Mouse (Mus musculus): ENCODE data around the gene Nploc4. TPM values are rescaled to one million over a fixed set of nuclear protein-coding genes. Genes with fewer than 3 reads are reported as not detected.
A peak's percentile ranks its signal among the peaks of the same experiment; 100 is the strongest.

Gene Nploc4
- polyA plus RNA-seq, 1 experiment from 2014 or later: 28.1 TPM

- peaks cover 12% of the 10 kb centered on the region for H3K36me3 ChIP-seq
- H3K4me3 ChIP-seq (replicated peaks): no peak overlapping the region
- H3K9me3 ChIP-seq: no peaks in the 10 kb centered on the region
- no peak for ATAC-seq (ENCODE audit: insufficient read depth, low FRiP score, low read depth)
- no peaks in the 10 kb centered on the region for H3K27me3 ChIP-seq (replicated peaks)
- no peak overlapping the region for H3K27ac ChIP-seq
- H3K4me2 ChIP-seq: no peak overlapping the region
- H3K4me1 ChIP-seq: no peaks in the 10 kb centered on the region
- no peak overlapping the region for H3K9ac ChIP-seq
- WGBS: 80% methylated on average over 4 of the region's 4 CpGs
Observed at GRCm38 (mm10) chr11:120395661-120396060, 41.8 kb downstream of the Nploc4 start.

GRCm38 (mm10) chr11:120388580-120388979, 48.9 kb downstream of the Nploc4 start:
- ATAC-seq (ENCODE audit: insufficient read depth, low FRiP score, low read depth): no peak
- Histone ChIP-seq H3K4me1 (no peaks in the 10 kb centered on the region), H3K27ac (no peak overlapping the region), H3K27me3 (replicated peaks) (no peaks in the 10 kb centered on the region), H3K36me3 (peaks cover 44% of the 10 kb centered on the region), H3K4me2 (no peak overlapping the region), H3K4me3 (replicated peaks) (no peak overlapping the region), H3K9me3 (no peaks in the 10 kb centered on the region), H3K9ac (no peak overlapping the region)
- WGBS: 93% methylated on average over 9 of the region's 9 CpGs

DNA sequence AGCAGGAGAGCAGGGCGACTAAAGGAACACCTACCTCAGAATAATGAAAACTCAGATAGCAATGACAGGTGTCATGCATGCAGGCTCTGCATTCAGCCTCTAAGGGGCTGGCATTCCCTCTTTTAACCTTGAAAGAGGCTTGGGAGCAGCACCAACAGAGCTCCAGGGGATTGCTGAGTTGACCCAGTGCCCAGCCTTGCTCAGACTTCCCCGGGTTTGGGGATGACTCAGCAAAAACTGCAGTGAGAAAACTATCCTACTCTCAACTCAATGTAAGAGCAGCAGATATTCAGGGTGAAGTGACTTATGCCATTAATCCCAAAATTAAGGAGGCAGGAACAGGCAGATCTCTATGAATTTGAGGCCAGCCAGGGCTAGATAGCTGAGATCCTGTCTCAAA, 50.4 kb downstream of the Nploc4 start:
- H3K36me3 ChIP-seq: peaks cover 54% of the 10 kb centered on the region
- WGBS: 58% methylated on average over 2 of the region's 2 CpGs
- H3K9me3 ChIP-seq: no peaks in the 10 kb centered on the region
- no peak overlapping the region for H3K27ac ChIP-seq
- no peak overlapping the region for H3K4me2 ChIP-seq
- ATAC-seq (ENCODE audit: insufficient read depth, low FRiP score, low read depth): 0 out of 2 replicates have a peak, but pooled peaks have one; percentile 27
- no peak overlapping the region for H3K9ac ChIP-seq
- no peaks in the 10 kb centered on the region for H3K27me3 ChIP-seq (replicated peaks)
- no peaks in the 10 kb centered on the region for H3K4me1 ChIP-seq
- H3K4me3 ChIP-seq (replicated peaks): no peak overlapping the region

- Histone ChIP-seq H3K36me3 (peaks cover 60% of the 10 kb centered on the region), H3K27ac (no peak overlapping the region), H3K4me3 (replicated peaks) (no peak overlapping the region), H3K4me2 (no peak overlapping the region), H3K9me3 (no peaks in the 10 kb centered on the region), H3K27me3 (replicated peaks) (no peaks in the 10 kb centered on the region), H3K4me1 (no peaks in the 10 kb centered on the region), H3K9ac (no peak overlapping the region)
- no peak for ATAC-seq (ENCODE audit: insufficient read depth, low FRiP score, low read depth)
- WGBS: 93% methylated on average over 6 of the region's 6 CpGs
Observed at GRCm38 (mm10) chr11:120386632-120387031, 50.9 kb downstream of the Nploc4 start.

- peaks cover 12% of the 10 kb centered on the region for H3K4me1 ChIP-seq
- 0 out of 2 replicates have a peak overlapping the region, but pooled peaks have one; percentile 16 for H3K27ac ChIP-seq
- 92% methylated on average over 9 of the region's 9 CpGs for WGBS
- no peaks in the 10 kb centered on the region for H3K27me3 ChIP-seq (replicated peaks)
- no peak overlapping the region for H3K4me3 ChIP-seq (replicated peaks)
- peaks cover 59% of the 10 kb centered on the region for H3K36me3 ChIP-seq
- no peak for ATAC-seq (ENCODE audit: insufficient read depth, low FRiP score, low read depth)
- no peak overlapping the region for H3K9ac ChIP-seq
- H3K4me2 ChIP-seq: no peak overlapping the region
- H3K9me3 ChIP-seq: no peaks in the 10 kb centered on the region
Observed at GRCm38 (mm10) chr11:120382509-120382908, 55.0 kb downstream of the Nploc4 start.

DNA sequence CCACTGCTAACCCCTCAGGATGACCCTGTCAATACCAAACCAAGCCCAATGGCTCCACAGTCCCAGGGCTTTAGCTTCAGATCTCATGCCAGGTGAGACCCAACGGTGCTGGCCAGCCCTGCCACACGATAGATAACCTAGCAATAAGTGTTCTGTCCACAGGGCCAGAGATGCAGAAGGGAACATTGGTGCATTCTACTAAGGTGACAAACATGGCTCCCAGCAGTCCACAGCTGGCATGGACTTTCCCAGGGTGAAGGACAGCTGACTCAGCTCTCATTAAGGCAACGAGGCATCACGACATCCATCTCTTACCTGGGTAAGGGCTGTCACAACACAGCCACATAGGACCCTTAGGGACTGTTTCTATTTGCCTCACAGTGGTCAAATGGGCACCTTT, 56.4 kb downstream of the Nploc4 start:
- no peak overlapping the region for H3K27ac ChIP-seq
- no peak overlapping the region for H3K4me3 ChIP-seq (replicated peaks)
- no peak for ATAC-seq (ENCODE audit: insufficient read depth, low FRiP score, low read depth)
- H3K4me1 ChIP-seq: peaks cover 17% of the 10 kb centered on the region
- no peaks in the 10 kb centered on the region for H3K9me3 ChIP-seq
- 93% methylated on average over 4 of the region's 4 CpGs for WGBS
- peaks cover 59% of the 10 kb centered on the region for H3K36me3 ChIP-seq
- H3K4me2 ChIP-seq: no peak overlapping the region
- no peak overlapping the region for H3K9ac ChIP-seq
- no peaks in the 10 kb centered on the region for H3K27me3 ChIP-seq (replicated peaks)

DNA sequence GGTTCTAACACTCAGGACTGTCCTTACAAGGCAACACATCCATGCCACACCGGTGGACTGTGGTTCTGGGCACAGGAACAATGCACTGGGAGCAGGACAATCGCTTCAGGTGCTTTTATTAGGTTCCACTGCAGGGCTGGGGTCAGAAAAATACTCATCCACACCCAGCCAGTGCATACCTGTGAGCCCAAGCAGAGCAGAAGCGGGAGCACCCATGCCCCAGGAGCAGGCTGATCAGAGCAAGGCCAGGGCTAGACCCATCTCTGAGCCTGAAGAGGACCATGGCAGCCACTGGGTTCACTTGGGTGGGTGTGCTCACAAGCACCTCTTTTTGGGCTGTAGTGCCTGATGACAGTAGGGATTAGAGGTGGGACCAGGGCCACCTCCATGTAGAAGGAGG, 57.2 kb downstream of the Nploc4 start:
- Histone ChIP-seq H3K9me3 (no peaks in the 10 kb centered on the region), H3K4me2 (no peak overlapping the region), H3K4me3 (replicated peaks) (no peak overlapping the region), H3K27me3 (replicated peaks) (no peaks in the 10 kb centered on the region), H3K36me3 (peaks cover 54% of the 10 kb centered on the region), H3K9ac (no peak overlapping the region), H3K4me1 (peaks cover 17% of the 10 kb centered on the region), H3K27ac (no peak overlapping the region)
- WGBS: 91% methylated on average over 3 of the region's 3 CpGs
- no peak for ATAC-seq (ENCODE audit: insufficient read depth, low FRiP score, low read depth)

DNA sequence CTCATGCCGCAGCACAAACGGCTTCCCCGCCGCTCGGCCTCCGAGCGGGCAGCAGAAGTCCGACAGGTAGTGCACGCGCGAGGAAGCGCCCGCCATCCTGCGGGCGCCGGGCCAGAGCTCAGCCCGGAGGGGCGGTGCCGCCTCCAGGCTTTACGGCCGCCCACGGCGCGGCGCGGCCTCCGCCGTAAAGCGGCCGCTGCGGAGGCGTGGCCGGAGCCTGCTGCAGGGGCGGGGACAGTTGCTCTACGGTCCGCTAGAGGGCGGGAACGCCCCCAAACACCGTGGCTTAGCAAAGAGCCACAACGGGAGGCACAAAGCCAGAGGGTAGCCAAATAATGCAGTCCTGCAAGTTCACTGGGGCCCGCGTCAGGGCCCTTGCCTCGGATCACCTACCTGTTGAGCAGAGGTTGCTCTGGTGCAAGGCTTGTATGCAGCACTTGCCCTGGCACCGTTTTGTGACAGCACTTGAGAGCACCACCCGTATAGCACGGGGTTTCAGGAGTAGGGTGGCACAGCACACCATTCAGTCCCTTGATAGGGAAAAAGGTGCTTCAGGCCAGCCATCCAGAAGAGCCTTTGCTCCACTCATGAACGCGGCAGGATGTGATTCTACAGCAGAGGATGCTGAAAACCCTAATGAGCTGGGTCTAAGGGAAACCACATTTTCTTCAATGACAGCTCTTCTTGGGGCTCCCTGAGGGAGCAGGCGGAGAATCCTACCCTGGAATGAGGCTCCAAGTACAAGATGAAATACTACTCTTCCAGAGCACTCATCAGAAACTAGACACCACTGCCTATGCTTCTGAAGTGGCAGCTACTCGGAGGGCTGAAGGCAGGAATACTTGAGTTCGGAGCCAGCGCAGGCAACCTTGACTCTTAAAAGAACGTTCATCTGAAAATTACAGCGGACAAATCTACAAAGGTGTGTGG, 58.6 kb downstream of the Nploc4 start, which contains the start of gene Faap100:
Gene Faap100 (minus strand): TSS at position 154 of the 930 bp plus-strand sequence.
- peak within 1 kb of the TSS; percentile 69 for H3K27ac ChIP-seq
- H3K36me3 ChIP-seq: peaks cover 50% of the 10 kb centered on the region
- no peaks in the 10 kb centered on the region for H3K9me3 ChIP-seq
- peak within 1 kb of the TSS; percentile 64 for H3K9ac ChIP-seq
- WGBS: 7% methylated on average over 54 of the region's 54 CpGs
- H3K4me1 ChIP-seq: peaks cover 22% of the 10 kb centered on the region
- peak within 1 kb of the TSS; percentile 97 for H3K4me2 ChIP-seq
- peak within 1 kb of the TSS; percentile 83 for H3K4me3 ChIP-seq (replicated peaks)
- H3K27me3 ChIP-seq (replicated peaks): no peaks in the 10 kb centered on the region
- ATAC-seq (ENCODE audit: insufficient read depth, low FRiP score, low read depth): peak; percentile 86

DNA sequence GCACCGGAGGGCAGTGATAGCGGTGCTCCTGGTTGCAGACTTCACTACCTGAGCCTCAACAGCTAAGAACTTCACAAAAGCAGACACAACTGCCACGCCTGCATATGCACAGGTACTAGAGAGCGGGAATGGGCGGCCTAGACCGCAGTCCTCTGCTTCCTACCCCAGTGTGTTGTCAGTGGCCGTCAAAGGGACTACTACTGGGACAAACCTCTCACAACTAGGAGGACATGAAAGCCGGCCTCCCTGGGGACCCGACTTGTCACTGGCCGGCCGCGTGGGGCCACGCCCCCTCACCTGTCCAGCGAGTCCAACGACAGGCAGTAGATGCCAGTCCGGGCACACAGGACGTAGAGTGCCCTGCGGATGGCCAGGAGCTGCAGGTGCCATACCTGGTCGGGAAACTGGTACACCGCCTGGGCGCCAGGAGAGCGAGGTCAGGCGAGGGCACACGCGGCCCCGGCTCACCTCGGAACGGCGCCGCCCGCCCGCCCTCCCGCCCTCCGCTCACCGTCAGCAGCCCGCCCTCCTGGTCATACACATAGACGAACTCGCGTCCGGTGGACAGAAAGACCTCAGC, 59.4 kb downstream of the Nploc4 start:
- Histone ChIP-seq H3K27me3 (replicated peaks) (no peaks in the 10 kb centered on the region), H3K4me1 (peaks cover 22% of the 10 kb centered on the region), H3K4me3 (replicated peaks) (peak overlapping the region; percentile 83), H3K4me2 (peak overlapping the region; percentile 97), H3K36me3 (peaks cover 49% of the 10 kb centered on the region), H3K9me3 (no peaks in the 10 kb centered on the region), H3K9ac (peak overlapping the region; percentile 64), H3K27ac (0 out of 2 replicates have a peak overlapping the region, but pooled peaks have one; percentile 36)
- WGBS: 3% methylated on average over 37 of the region's 40 CpGs
- ATAC-seq (ENCODE audit: insufficient read depth, low FRiP score, low read depth): peak; percentile 47

GRCm38 (mm10) chr11:120377337-120377736, 60.2 kb downstream of the Nploc4 start:
- H3K27me3 ChIP-seq (replicated peaks): no peaks in the 10 kb centered on the region
- no peak for ATAC-seq (ENCODE audit: insufficient read depth, low FRiP score, low read depth)
- peaks cover 22% of the 10 kb centered on the region for H3K4me1 ChIP-seq
- no peaks in the 10 kb centered on the region for H3K9me3 ChIP-seq
- peaks cover 42% of the 10 kb centered on the region for H3K36me3 ChIP-seq
- peak overlapping the region; percentile 83 for H3K4me3 ChIP-seq (replicated peaks)
- H3K27ac ChIP-seq: no peak overlapping the region
- 66% methylated on average over 10 of the region's 10 CpGs for WGBS
- H3K9ac ChIP-seq: 0 out of 2 replicates have a peak overlapping the region, but pooled peaks have one; percentile 64
- peak overlapping the region; percentile 97 for H3K4me2 ChIP-seq

DNA sequence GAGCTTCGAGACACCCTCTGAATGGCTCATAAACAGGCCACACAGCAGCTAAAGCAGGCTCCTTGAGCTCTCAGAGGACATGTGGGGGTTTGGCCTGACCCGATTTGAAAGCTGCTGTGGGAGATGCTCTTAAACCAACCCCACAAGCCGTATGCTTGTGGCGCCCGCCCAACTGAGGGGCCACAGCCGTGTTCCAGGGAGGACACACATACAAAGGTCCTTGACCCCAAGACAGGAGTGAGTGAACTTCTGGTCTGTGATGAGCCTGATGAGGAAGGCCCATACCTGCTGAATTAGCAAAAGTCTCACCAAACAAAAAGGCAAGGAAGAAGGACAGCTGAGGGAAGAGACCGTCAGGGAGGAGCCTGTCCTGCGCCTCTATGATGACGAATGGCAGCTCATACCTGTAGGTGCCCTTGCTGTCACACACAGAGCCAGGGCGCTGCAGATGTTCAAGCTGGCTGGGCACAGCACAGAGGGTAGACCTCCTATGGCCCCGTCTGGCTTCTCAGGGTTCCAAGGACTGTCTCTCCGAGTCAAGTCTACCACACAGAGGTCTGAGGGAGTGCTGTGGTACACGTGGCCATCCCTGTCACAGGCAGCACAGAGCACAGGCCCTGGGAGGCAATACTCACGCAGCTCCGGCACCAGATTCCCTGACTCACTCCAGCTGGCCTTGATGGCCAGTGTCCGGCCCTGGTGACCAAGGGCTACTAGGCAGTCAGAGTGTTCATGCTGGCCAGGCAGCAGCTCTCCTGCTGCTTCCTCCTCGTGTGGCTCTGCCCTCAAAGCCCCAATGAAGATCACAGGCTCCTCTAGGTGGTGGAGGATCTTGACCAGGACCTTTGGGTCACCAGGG, 61.0 kb downstream of the Nploc4 start:
- no peak overlapping the region for H3K9ac ChIP-seq
- peaks cover 22% of the 10 kb centered on the region for H3K4me1 ChIP-seq
- H3K4me3 ChIP-seq (replicated peaks): no peak overlapping the region
- ATAC-seq (ENCODE audit: insufficient read depth, low FRiP score, low read depth): no peak
- H3K27me3 ChIP-seq (replicated peaks): no peaks in the 10 kb centered on the region
- H3K4me2 ChIP-seq: no peak overlapping the region; the same call in 1 of the 2 replicates
- WGBS: 89% methylated on average over 17 of the region's 17 CpGs
- H3K27ac ChIP-seq: no peak overlapping the region
- H3K36me3 ChIP-seq: peaks cover 41% of the 10 kb centered on the region; the same call in 1 of the 2 replicates
- no peaks in the 10 kb centered on the region for H3K9me3 ChIP-seq

Data from stomach, embryonic 15.5 days (tissue).